Mouse (Mus musculus): ENCODE results near the gene Mrpl4. TPM values are rescaled to one million over a fixed set of nuclear protein-coding genes. Genes with fewer than 3 reads are reported as not detected.

Gene Mrpl4
- polyA plus RNA-seq, 1 experiment from 2014 or later = 143 TPM

DNA sequence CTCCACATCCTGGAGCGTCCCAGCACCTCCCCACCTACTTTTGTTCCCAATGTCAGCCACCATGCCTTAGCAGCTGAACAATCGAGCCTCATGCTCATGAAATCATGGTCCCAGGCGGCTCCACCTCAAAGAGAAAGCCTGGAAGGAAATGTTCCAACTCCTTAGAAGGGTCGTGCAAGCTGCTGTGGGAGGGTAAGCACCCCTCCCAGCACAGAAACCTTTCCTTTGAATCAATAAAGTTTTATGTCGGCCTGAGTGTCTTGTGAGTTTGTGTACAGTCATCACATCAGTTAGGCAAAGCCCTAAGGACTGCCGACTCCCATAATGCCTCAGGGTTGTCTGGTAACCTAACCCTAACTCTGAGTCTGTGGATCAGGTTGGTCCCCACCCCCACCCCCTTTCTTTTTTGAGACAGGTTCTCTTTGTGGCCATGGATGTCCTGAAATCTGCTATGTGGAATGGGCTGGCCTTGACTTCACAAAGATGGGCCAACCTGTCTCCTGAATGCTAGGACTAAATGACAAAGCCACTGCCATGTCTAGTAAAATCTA, 26.1 kb downstream of the Mrpl4 start:
- 75% methylated on average over 6 of the region's 6 CpGs for WGBS
- DNase-seq (ENCODE audit: low spot score) = no peak
- H3K27me3 ChIP-seq (ENCODE audit: low read depth, poor library complexity, severe bottlenecking) = peaks cover 84% of the 10 kb centered on the region
- H3K4me1 ChIP-seq = peaks cover 53% of the 10 kb centered on the region
- no peak overlapping the region; the same call in 1 of the 2 replicates for H3K27ac ChIP-seq (replicated peaks)
- no peaks in the 10 kb centered on the region for H3K36me3 ChIP-seq
- H3K9me3 ChIP-seq (replicated peaks) = no peaks in the 10 kb centered on the region
- no peak overlapping the region for H3K4me3 ChIP-seq

DNA sequence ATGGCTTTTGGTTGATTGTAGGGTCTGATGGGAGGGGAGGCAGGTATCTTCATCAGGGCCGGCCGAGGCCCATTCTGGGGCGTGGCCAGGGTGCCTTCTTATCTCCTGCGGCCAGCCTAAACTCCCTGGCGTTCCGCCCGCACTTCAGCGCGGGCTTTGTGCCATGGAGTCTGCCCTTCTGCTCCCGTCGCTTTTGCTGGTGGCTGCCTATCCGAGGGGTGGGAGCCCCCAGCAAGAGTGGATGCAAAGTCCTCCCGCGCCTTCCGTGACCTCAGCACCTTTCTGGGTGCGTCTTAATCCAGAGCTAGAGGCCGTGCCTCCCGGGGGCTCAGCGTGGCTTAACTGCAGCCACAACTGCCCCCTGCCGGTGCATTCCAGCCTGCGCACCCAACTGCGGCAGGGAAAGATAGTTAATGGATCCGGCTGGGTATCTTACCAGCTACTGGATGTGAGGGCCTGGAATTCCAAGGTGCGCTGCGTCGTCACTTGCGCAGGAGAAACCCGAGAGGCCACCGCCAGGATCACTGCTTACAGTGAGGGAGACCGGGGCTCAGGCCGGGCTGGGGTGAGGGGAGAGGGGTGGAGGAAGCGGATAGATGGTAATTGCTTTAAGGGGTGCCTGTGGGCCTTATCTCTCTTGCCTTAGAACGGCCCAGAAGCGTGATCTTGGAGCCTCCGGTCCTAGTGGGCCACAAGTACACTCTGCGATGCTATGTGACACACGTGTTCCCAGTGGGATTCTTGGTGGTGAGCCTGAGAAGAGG, 26.9 kb downstream of the Mrpl4 start, which contains the start of gene Icam4:
Icam4 (plus strand) TSS at position 83 of the 764 bp plus-strand sequence.
- H3K9me3 ChIP-seq (replicated peaks) = no peaks in the 10 kb centered on the region
- peak within 1 kb of the TSS; percentile 58 for H3K4me3 ChIP-seq
- WGBS = 3% methylated on average over 37 of the region's 37 CpGs
- peak; percentile 84 for DNase-seq (ENCODE audit: low spot score)
- peaks cover 92% of the 10 kb centered on the region for H3K27me3 ChIP-seq (ENCODE audit: low read depth, poor library complexity, severe bottlenecking)
- H3K4me1 ChIP-seq = peaks cover 55% of the 10 kb centered on the region
- peak within 1 kb of the TSS; percentile 72 for H3K27ac ChIP-seq (replicated peaks)
- no peaks in the 10 kb centered on the region for H3K36me3 ChIP-seq

DNA sequence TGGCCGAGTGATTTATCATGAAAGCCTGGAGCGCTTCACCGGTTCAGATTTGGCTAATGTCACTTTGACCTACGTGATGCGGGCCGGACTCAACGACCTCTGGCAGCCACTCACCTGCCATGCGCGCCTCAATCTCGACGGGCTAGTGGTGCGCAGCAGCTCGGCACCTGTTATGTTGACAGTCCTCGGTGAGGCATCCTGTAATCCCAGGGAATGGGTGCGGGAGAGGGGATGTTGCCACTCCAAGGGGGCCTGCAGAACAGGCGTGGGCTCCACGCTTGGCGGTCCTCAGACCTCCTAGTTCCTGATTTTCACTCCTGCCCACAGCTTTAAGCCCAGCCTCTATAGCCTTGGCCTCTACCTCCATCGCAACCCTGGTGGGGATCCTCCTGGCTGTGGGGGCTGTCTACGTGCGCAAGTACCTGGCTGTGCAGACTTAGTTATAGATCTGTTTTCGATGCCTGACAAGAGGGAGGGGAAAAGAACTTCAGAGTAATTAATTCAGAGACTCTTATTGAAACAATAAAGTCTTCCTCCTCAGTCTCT, 27.6 kb downstream of the Mrpl4 start:
- Histone ChIP-seq H3K4me1 (peaks cover 61% of the 10 kb centered on the region), H3K27me3 (ENCODE audit: low read depth, poor library complexity, severe bottlenecking) (peaks cover 99% of the 10 kb centered on the region), H3K36me3 (no peaks in the 10 kb centered on the region), H3K4me3 (peak overlapping the region; percentile 58), H3K9me3 (replicated peaks) (no peaks in the 10 kb centered on the region), H3K27ac (replicated peaks) (no peak overlapping the region)
- WGBS = 26% methylated on average over 22 of the region's 22 CpGs
- DNase-seq (ENCODE audit: low spot score) = no peak

DNA sequence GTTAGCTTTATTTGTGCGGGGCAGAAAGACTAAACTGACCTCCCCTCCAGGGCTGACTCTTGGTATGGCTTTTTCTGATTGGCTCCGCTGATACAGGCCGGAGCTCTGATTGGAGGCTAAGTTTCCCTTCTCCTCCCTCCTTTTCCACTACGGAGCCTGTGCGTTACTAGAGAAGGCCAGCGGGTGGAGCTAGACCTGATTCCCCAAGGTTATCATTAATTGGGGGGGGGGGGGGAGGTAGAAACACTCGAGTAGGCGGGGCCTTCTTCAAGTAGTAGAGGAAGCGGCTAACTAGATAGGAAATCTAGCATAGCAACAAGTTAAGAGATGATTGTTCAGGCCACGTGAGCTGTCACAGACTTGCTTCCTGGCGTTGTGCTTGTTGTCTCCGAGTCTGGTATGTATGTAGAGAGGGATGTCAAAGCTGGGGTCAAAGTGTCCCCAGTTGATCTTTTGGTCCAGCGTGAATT, 28.3 kb downstream of the Mrpl4 start:
- H3K27ac ChIP-seq (replicated peaks) = no peak overlapping the region
- no peaks in the 10 kb centered on the region for H3K9me3 ChIP-seq (replicated peaks)
- H3K4me1 ChIP-seq = peaks cover 67% of the 10 kb centered on the region
- peak; percentile 80 for DNase-seq (ENCODE audit: low spot score)
- peaks cover 100% of the 10 kb centered on the region for H3K27me3 ChIP-seq (ENCODE audit: low read depth, poor library complexity, severe bottlenecking)
- under 1% methylated on average over 13 of the region's 13 CpGs for WGBS
- H3K4me3 ChIP-seq = peak overlapping the region; percentile 58
- H3K36me3 ChIP-seq = no peaks in the 10 kb centered on the region

DNA sequence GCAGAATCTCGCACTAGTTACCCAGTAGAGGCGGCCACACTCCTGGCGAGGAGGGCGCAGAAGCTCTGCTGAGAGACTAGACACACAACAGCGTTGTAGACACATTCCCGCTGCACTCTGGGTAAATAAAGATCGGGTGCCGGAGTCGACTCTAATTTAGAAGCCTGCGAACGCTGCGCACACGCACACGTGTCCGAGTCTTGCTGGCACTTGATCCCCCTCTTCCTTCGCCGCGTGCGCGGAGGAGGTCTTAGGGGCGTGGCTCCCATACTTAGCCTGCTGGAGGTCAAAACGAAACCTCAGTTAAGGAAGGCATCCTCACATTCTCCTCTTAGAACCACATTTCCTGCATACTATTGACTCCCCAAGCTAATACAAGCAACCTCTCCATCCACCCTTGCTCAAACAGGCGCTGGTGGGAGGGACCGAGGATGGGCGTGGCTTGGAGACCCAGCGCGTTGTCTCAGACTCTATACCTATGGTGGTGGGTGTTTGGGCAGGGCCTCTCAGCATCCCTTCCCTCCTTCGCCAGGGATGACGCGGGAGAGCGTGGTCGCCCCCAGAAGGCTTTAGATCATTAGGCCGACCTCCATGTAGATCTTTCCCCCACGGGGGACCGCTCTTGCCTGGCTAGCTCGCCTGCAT, 28.8 kb downstream of the Mrpl4 start:
- DNase-seq (ENCODE audit: low spot score) = peak; percentile 58
- under 1% methylated on average over 36 of the region's 36 CpGs for WGBS
- no peaks in the 10 kb centered on the region for H3K36me3 ChIP-seq
- H3K27me3 ChIP-seq (ENCODE audit: low read depth, poor library complexity, severe bottlenecking) = peaks cover 100% of the 10 kb centered on the region
- no peaks in the 10 kb centered on the region for H3K9me3 ChIP-seq (replicated peaks)
- H3K27ac ChIP-seq (replicated peaks) = no peak overlapping the region
- H3K4me1 ChIP-seq = peaks cover 71% of the 10 kb centered on the region
- peak overlapping the region; percentile 58 for H3K4me3 ChIP-seq

- under 1% methylated on average over 35 of the region's 35 CpGs for WGBS
- DNase-seq (ENCODE audit: low spot score) = no peak
- H3K27ac ChIP-seq (replicated peaks) = no peak within 1 kb of the TSS
- H3K4me3 ChIP-seq = peak within 1 kb of the TSS; percentile 58
- H3K36me3 ChIP-seq = no peaks in the 10 kb centered on the region
- H3K9me3 ChIP-seq (replicated peaks) = no peaks in the 10 kb centered on the region
- H3K27me3 ChIP-seq (ENCODE audit: low read depth, poor library complexity, severe bottlenecking) = peaks cover 100% of the 10 kb centered on the region
- peaks cover 77% of the 10 kb centered on the region for H3K4me1 ChIP-seq
Measured at GRCm38 (mm10) chr9:21031896-21032351, 29.4 kb downstream of the Mrpl4 start, which contains the start of gene Icam5. TSS of gene Icam5 (plus strand) at chr9:21032073.

DNA sequence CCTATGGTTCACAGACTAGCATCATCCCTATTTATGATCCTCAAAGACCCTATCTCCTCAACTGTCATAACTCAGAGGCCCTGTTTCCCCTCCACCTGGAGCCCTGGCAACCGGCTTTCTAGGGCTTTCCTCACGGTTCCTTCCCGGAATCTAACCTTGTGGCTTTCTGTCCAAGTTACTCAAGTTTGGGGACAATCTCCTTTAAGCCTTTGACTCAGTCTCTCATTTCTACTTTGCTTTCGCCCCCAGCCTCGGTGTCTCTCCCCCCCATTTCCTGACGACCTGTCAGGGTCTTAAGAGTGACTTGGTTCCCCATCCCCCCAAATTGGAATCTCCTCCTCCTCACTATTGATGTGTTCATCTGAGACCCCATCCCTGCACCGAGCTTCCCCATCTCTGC, 30.0 kb downstream of the Mrpl4 start:
- Histone ChIP-seq H3K4me1 (peaks cover 82% of the 10 kb centered on the region), H3K27ac (replicated peaks) (no peak overlapping the region)

GRCm38 (mm10) chr9:21033136-21033535, 30.6 kb downstream of the Mrpl4 start:
- peak overlapping the region; percentile 58 for H3K4me3 ChIP-seq
- H3K4me1 ChIP-seq = peaks cover 82% of the 10 kb centered on the region
- WGBS = under 1% methylated on average over 34 of the region's 34 CpGs
- DNase-seq (ENCODE audit: low spot score) = peak; percentile 72
- H3K9me3 ChIP-seq (replicated peaks) = no peaks in the 10 kb centered on the region
- H3K36me3 ChIP-seq = no peaks in the 10 kb centered on the region
- H3K27ac ChIP-seq (replicated peaks) = no peak overlapping the region
- peaks cover 100% of the 10 kb centered on the region for H3K27me3 ChIP-seq (ENCODE audit: low read depth, poor library complexity, severe bottlenecking)

More for the DNA sequence above, 30.0 kb downstream of the Mrpl4 start:
- H3K27me3 ChIP-seq (ENCODE audit: low read depth, poor library complexity, severe bottlenecking) = peaks cover 100% of the 10 kb centered on the region
- WGBS = 3% methylated on average over 7 of the region's 7 CpGs
- H3K4me3 ChIP-seq = peak overlapping the region; percentile 58
- no peak for DNase-seq (ENCODE audit: low spot score)
- H3K36me3 ChIP-seq = no peaks in the 10 kb centered on the region
- H3K9me3 ChIP-seq (replicated peaks) = no peaks in the 10 kb centered on the region

GRCm38 (mm10) chr9:21034481-21035085, 32.0 kb downstream of the Mrpl4 start:
- peak; percentile 35 for DNase-seq (ENCODE audit: low spot score)
- Histone ChIP-seq H3K4me3 (no peak overlapping the region), H3K36me3 (no peaks in the 10 kb centered on the region), H3K27me3 (ENCODE audit: low read depth, poor library complexity, severe bottlenecking) (peaks cover 100% of the 10 kb centered on the region), H3K27ac (replicated peaks) (no peak overlapping the region), H3K9me3 (replicated peaks) (peaks cover 3% of the 10 kb centered on the region; the same call in 1 of the 2 replicates), H3K4me1 (peaks cover 79% of the 10 kb centered on the region)
- WGBS = 4% methylated on average over 17 of the region's 17 CpGs

DNA sequence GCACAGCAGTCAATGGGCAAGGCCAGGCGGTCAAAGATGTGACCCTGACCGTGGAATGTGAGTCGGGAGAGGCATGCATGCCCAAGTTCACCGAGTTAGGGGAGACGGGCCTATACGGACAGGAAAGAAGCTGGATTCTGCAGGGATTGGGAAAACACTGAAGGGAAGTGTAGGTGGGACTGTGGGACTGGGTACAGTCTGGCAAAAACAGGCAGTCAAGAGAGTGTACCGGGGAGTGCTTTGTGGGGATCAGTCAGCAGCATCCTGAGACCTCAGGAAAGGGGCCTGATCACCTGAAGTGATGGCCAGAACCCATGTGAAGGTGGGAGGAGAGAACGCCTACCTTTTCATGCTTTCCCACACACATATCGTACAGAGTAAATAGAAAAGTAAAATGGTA, 33.0 kb downstream of the Mrpl4 start:
- Histone ChIP-seq H3K9me3 (replicated peaks) (peaks cover 3% of the 10 kb centered on the region; the same call in 1 of the 2 replicates), H3K27me3 (ENCODE audit: low read depth, poor library complexity, severe bottlenecking) (peaks cover 100% of the 10 kb centered on the region), H3K4me1 (peaks cover 69% of the 10 kb centered on the region), H3K4me3 (0 out of 2 replicates have a peak overlapping the region, but pooled peaks have one; percentile 2), H3K36me3 (no peaks in the 10 kb centered on the region), H3K27ac (replicated peaks) (no peak overlapping the region)
- 20% methylated on average over 9 of the region's 9 CpGs for WGBS
- no peak for DNase-seq (ENCODE audit: low spot score)

- DNase-seq (ENCODE audit: low spot score) = no peak
- Histone ChIP-seq H3K4me1 (peaks cover 65% of the 10 kb centered on the region), H3K9me3 (replicated peaks) (peaks cover 3% of the 10 kb centered on the region; the same call in 1 of the 2 replicates), H3K36me3 (no peaks in the 10 kb centered on the region), H3K4me3 (no peak overlapping the region), H3K27me3 (ENCODE audit: low read depth, poor library complexity, severe bottlenecking) (peaks cover 100% of the 10 kb centered on the region), H3K27ac (replicated peaks) (no peak overlapping the region)
- WGBS = 6% methylated on average over 20 of the region's 20 CpGs
Measured at GRCm38 (mm10) chr9:21036161-21036560, 33.6 kb downstream of the Mrpl4 start.

DNA sequence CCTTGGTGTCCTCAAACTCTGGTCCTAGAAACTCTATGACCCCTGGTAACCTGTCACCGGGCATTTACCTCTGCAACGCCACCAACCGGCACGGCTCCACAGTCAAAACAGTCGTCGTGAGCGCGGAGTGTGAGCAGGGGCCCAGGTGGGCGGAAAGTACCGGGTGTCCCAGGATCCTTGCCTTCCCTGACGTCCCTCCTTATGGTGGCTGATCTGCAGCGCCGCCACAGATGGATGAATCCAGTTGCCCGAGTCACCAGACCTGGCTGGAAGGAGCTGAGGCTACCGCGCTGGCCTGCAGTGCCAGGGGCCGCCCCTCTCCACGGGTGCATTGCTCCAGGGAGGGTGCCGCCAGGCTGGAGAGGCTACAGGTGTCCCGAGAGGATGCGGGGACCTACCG, 34.1 kb downstream of the Mrpl4 start:
- WGBS = 1% methylated on average over 22 of the region's 22 CpGs

More for the DNA sequence above, 34.1 kb downstream of the Mrpl4 start:
- DNase-seq (ENCODE audit: low spot score) = no peak
- peak overlapping the region; percentile 49; the same call in 1 of the 2 replicates for H3K4me3 ChIP-seq
- no peaks in the 10 kb centered on the region for H3K36me3 ChIP-seq
- H3K27ac ChIP-seq (replicated peaks) = no peak overlapping the region
- peaks cover 62% of the 10 kb centered on the region for H3K4me1 ChIP-seq
- H3K27me3 ChIP-seq (ENCODE audit: low read depth, poor library complexity, severe bottlenecking) = peaks cover 100% of the 10 kb centered on the region
- H3K9me3 ChIP-seq (replicated peaks) = peaks cover 3% of the 10 kb centered on the region; the same call in 1 of the 2 replicates

Measured in midbrain, embryonic 10.5 days (tissue).